Mouse (Mus musculus) inflammation-experienced regulatory T-cells, adult 6 months (primary cell): ENCODE data around the gene Hist1h2ao. TPM values are rescaled to one million over a fixed set of nuclear protein-coding genes. Genes with fewer than 3 reads are reported as not detected.
"Not testable (repeated sequence)": the region's sequence is repeated elsewhere in the genome, so short reads cannot be mapped to it uniquely, and the experiment has no call there.

Experiments
- ATAC-seq: one replicate; pipeline ENCODE4 v1.8.0; 2017
- polyA plus RNA-seq, 3 experiments: library from polyadenylated mRNA; unstranded; fragments of 100-300 nt; shearing (Covaris generic); gene quantifications; one replicate each; pipeline ENCODE4 v1.2.1; 2017

Hist1h2ao gene
- polyA plus RNA-seq, 3 experiments from 2014 or later: 2.4 to 11.2 TPM; not detected in 1

DNA sequence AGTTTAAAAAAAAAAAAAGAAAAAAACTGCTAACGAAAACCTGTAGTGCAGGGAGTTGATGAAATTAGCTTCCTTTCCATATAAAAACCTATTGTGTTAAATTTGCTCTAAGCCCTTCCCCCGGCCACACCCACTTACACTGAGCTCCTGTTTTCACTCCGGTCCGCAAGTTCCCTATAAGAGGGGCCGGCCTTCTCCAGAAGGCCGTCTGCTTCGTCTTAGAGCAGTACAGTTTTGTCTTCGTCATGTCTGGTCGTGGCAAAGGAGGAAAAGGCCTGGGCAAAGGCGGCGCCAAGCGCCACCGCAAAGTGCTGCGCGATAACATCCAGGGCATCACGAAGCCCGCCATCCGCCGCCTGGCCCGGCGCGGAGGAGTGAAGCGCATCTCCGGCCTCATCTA, 1.3 kb downstream of the Hist1h2ao start, which contains the start of gene Hist1h4m:
TSS of gene Hist1h4m (plus strand) at position 208 of the 400 bp plus-strand sequence.
- peak; percentile 36 for ATAC-seq

DNA sequence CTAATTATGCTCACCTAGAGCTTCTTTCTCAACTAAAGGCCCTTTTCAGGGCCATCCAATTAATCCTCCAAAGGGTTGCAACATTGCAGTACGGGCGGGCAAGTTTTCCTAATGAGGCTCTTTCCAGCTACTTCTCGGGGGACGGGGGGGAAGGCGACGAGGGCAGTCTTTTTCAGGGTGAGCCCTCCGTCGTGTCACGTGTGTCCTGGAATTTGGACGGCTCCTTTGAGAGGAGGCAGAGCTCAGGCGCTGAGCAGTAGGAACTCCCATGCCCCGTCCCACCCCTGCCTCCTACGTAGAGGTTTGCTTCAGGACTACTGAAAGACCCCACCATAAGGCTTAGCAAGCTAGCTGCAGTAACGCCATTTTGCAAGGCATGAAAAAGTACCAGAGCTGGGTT, 1.8 kb downstream of the Hist1h2ao start:
- not testable (repeated sequence) for ATAC-seq

- not testable (repeated sequence) for ATAC-seq
Observed at GRCm38 (mm10) chr13:21820082-21820890, 10.0 kb downstream of the Hist1h2ao start.

- no peak for ATAC-seq
Observed at GRCm38 (mm10) chr13:21828511-21828910, 18.2 kb downstream of the Hist1h2ao start.

- no peak for ATAC-seq
Observed at GRCm38 (mm10) chr13:21830344-21830743, 20.1 kb downstream of the Hist1h2ao start.

DNA sequence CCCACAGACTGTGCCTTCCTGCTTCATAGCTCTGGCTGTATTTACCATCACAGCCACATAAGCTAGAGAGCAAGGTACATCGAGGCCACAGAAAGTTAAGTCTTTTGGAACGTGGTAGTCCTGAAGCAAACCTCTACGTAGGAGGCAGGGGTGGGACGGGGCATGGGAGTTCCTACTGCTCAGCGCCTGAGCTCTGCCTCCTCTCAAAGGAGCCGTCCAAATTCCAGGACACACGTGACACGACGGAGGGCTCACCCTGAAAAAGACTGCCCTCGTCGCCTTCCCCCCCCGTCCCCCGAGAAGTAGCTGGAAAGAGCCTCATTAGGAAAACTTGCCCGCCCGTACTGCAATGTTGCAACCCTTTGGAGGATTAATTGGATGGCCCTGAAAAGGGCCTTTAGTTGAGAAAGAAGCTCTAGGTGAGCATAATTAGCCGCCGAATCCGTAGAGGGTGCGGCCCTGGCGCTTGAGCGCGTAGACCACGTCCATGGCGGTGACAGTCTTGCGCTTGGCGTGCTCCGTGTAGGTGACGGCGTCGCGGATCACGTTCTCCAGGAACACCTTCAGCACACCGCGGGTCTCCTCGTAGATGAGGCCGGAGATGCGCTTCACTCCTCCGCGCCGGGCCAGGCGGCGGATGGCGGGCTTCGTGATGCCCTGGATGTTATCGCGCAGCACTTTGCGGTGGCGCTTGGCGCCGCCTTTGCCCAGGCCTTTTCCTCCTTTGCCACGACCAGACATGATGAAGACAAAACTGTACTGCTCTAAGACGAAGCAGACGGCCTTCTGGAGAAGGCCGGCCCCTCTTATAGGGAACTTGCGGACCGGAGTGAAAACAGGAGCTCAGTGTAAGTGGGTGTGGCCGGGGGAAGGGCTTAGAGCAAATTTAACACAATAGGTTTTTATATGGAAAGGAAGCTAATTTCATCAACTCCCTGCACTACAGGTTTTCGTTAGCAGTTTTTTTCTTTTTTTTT, 21.4 kb downstream of the Hist1h2ao start, which contains the start of gene Hist1h4n:
TSS of gene Hist1h4n (minus strand) at position 779 of the 977 bp plus-strand sequence.
- ATAC-seq: peak; percentile 56

- peak; percentile 87 for ATAC-seq
Observed at GRCm38 (mm10) chr13:21833461-21833860, 23.2 kb downstream of the Hist1h2ao start, which contains the start of the genes Hist1h2ap and Hist1h2br. Hist1h2ap (minus strand) TSS chr13:21833507. Hist1h2br (plus strand) TSS chr13:21833743.

- ATAC-seq: peak; percentile 81
Observed at GRCm38 (mm10) chr13:21840508-21840907, 30.2 kb downstream of the Hist1h2ao start.

- ATAC-seq: peak; percentile 48
Observed at GRCm38 (mm10) chr13:21846356-21846755, 36.1 kb downstream of the Hist1h2ao start.

DNA sequence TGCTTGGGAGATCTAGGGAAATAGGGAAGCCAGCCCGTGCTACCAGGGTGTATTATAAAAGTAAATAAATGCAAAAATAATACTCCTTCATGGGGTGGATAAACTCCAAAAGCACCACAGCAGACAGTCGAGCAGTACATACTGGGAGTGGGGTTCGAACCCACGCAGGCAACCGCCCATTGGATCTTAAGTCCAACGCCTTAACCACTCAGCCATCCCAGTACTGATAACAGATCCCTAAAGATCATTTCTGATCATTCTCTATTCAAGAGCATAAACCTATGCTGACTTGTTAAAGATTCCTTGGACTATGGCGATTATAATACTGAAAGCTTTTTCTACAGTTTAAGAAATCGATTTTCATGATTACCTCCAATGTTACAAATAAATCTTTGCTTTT, 37.6 kb downstream of the Hist1h2ao start:
- no peak for ATAC-seq

DNA sequence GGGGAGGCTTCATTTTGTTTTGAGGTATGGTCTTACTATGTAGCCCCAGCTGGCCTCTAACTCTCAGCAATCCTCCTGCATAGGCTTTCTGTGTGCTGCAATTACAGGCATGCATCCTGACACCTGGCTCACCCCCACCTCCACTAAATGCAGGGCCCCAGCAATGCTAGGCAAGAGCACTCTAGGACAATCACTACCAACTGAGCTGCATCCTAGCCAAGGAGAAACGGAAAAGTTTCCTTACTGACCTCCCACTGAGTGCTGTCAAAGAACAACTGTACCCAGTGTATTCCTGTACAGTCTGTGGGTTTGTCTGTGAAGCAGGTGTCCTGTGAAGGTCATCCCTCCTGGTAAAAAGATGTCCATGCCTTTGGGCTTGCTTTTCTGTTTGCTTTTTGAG, 40.4 kb downstream of the Hist1h2ao start:
- ATAC-seq: not testable (repeated sequence)

- no peak for ATAC-seq
Observed at GRCm38 (mm10) chr13:21852215-21852945, 42.1 kb downstream of the Hist1h2ao start.

- ATAC-seq: no peak
Observed at GRCm38 (mm10) chr13:21855146-21855545, 44.9 kb downstream of the Hist1h2ao start.

GRCm38 (mm10) chr13:21855698-21856162, 45.5 kb downstream of the Hist1h2ao start:
- ATAC-seq: no peak

Other genes starting within 250 kb of the Hist1h2ao start
- not detected for gene Olfr1364, start 228.7 kb upstream of the Hist1h2ao start, polyA plus RNA-seq
- gene Olfr1362, start 196.4 kb upstream of the Hist1h2ao start, polyA plus RNA-seq: not detected
- gene Olfr11, start 167.9 kb upstream of the Hist1h2ao start, polyA plus RNA-seq: not detected
- gene Olfr1361, start 147.1 kb upstream of the Hist1h2ao start, polyA plus RNA-seq: not detected
- gene Olfr1360, start 133.1 kb upstream of the Hist1h2ao start, polyA plus RNA-seq: not detected
- not detected for gene Olfr1359, start 112.4 kb upstream of the Hist1h2ao start, polyA plus RNA-seq
- gene Hist1h2bl, start 94.3 kb upstream of the Hist1h2ao start, polyA plus RNA-seq: not detected
- 10 to 100 TPM in 1 of 3 experiments, not detected in 2; 25.0 TPM for gene Hist1h2ai, start 94.0 kb upstream of the Hist1h2ao start, polyA plus RNA-seq
- gene Hist1h3h, start 92.8 kb upstream of the Hist1h2ao start, polyA plus RNA-seq: 1 to 10 TPM in 1 of 3 experiments, not detected in 2; 4.9 TPM
- gene Hist1h2bm, start 88.4 kb upstream of the Hist1h2ao start, polyA plus RNA-seq: 1 to 10 TPM in 2 of 3 experiments, not detected in 1; 1.6 to 4.7 TPM
- gene Hist1h4j, start 75.4 kb upstream of the Hist1h2ao start, polyA plus RNA-seq: not detected
- gene Hist1h4k, start 60.0 kb upstream of the Hist1h2ao start, polyA plus RNA-seq: 10 to 100 TPM in 1 of 3 experiments, 1 to 10 TPM in 2; 1.5 to 15.3 (median 8.0) TPM
- gene Hist1h2ak, start 56.6 kb upstream of the Hist1h2ao start, polyA plus RNA-seq: 1 to 10 TPM in 1 of 3 experiments, not detected in 2; 6.2 TPM
- gene Hist1h2bn, start 56.3 kb upstream of the Hist1h2ao start, polyA plus RNA-seq: 1 to 10 TPM in 2 of 3 experiments, not detected in 1; 1.8 to 3.0 TPM
- 10 to 100 TPM in 1 of 3 experiments, 1 to 10 TPM in 2; 3.0 to 89.4 (median 8.5) TPM for gene Hist1h1b, start 29.8 kb upstream of the Hist1h2ao start, polyA plus RNA-seq
- 1 to 10 TPM in 2 of 3 experiments, not detected in 1; 3.1 to 3.4 TPM for gene Hist1h3i, start 27.1 kb upstream of the Hist1h2ao start, polyA plus RNA-seq
- 1 to 10 TPM in 1 of 3 experiments, not detected in 2; 3.5 TPM for gene Hist1h2an, start 23.2 kb upstream of the Hist1h2ao start, polyA plus RNA-seq
- gene Hist1h2bp, start 23.0 kb upstream of the Hist1h2ao start, polyA plus RNA-seq: 1 to 10 TPM; 1.6 to 3.6 (median 3.0) TPM
- gene Hist1h2bq, start 268 bp upstream of the Hist1h2ao start, polyA plus RNA-seq: 10 to 100 TPM in 1 of 3 experiments, 1 to 10 TPM in 1, not detected in 1; 6.1 to 12.5 TPM
- 10 to 100 TPM in 1 of 3 experiments, 1 to 10 TPM in 2; 5.8 to 17.9 (median 8.9) TPM for gene Hist1h4m, start 1.3 kb downstream of the Hist1h2ao start, polyA plus RNA-seq
- 1 to 10 TPM in 2 of 3 experiments, not detected in 1; 6.5 to 9.3 TPM for gene Hist1h4n, start 21.7 kb downstream of the Hist1h2ao start, polyA plus RNA-seq
- gene Hist1h2ap, start 23.0 kb downstream of the Hist1h2ao start, polyA plus RNA-seq: 100 to 1,000 TPM in 1 of 3 experiments, 10 to 100 TPM in 2; 58.0 to 576 (median 60.6) TPM
- gene Hist1h2br, start 23.3 kb downstream of the Hist1h2ao start, polyA plus RNA-seq: 10 to 100 TPM in 1 of 3 experiments, 1 to 10 TPM in 1, not detected in 1; 6.1 to 12.2 TPM
- gene Zfp184, start 134.6 kb downstream of the Hist1h2ao start, polyA plus RNA-seq: not detected
- gene Pom121l2, start 170.7 kb downstream of the Hist1h2ao start, polyA plus RNA-seq: not detected
- gene Prss16, start 199.3 kb downstream of the Hist1h2ao start, polyA plus RNA-seq: 1 to 10 TPM in 1 of 3 experiments, under 1 TPM in 1, not detected in 1; 0.24 to 1.2 TPM
- 100 to 1,000 TPM in 1 of 3 experiments, 10 to 100 TPM in 1, not detected in 1; 52.3 to 507 TPM for gene Hist1h2ah, start 225.1 kb downstream of the Hist1h2ao start, polyA plus RNA-seq
- gene Hist1h2bk, start 225.4 kb downstream of the Hist1h2ao start, polyA plus RNA-seq: 1 to 10 TPM in 2 of 3 experiments, not detected in 1; 2.2 to 9.9 TPM
- gene Hist1h4i, start 230.9 kb downstream of the Hist1h2ao start, polyA plus RNA-seq: 10 to 100 TPM in 1 of 3 experiments, 1 to 10 TPM in 2; 4.1 to 18.5 (median 6.5) TPM
- 1 to 10 TPM in 2 of 3 experiments, not detected in 1; 3.9 to 4.5 TPM for gene Hist1h2ag, start 232.5 kb downstream of the Hist1h2ao start, polyA plus RNA-seq
- 10 to 100 TPM in 1 of 3 experiments, 1 to 10 TPM in 2; 1.8 to 10.3 (median 6.6) TPM for gene Hist1h2bj, start 232.7 kb downstream of the Hist1h2ao start, polyA plus RNA-seq